Mouse (Mus musculus): Measurements from ENCODE around the gene Magix. TPM values are rescaled to one million over a fixed set of nuclear protein-coding genes. Genes with fewer than 3 reads are reported as not detected.

Magix gene
- polyA plus RNA-seq, 1 experiment from 2014 or later: not detected

DNA sequence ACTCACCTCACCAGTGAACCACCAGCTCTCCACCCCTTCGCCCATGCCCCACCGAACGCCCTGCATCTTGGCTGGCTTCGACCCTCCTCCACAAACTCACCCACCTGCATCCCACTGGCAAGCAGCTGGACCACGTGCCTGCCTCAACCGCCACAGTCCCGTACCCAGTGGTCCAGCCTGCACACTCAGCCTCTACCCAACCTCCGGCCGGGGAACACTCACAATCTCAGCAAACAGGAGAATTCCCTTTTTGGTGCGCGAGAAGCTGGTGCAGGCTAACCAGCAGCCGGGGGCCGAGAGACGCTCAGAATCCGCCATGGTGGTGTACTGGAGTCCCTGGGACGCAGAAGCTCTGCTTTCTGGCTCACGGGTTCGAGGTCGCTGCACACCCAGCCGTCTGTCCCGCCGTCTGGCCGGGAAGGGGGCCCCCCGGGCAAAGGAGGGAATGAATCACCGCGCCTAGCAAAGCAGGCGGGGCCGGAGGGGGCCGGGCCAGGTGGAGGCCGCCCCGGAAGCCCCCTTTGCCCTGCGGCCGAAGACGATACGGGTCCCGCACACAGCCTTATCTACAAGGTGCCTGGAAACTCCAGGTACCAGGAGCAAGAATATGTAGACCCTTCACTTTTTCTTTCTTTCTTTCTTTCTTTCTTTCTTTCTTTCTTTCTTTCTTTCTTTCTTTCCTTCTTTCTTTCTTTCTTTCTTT, 10.0 kb downstream of the Magix start, which contains the start of gene Plp2:
Gene Plp2, minus strand, starts transcription at position 470 of the 703 bp plus-strand sequence.
- no peaks in the 10 kb centered on the region for H3K27me3 ChIP-seq (replicated peaks; ENCODE audit: control insufficient read depth, insufficient read depth, low read length)
- no peaks in the 10 kb centered on the region for H3K36me3 ChIP-seq (ENCODE audit: control insufficient read depth, insufficient read depth, low read length)
- no peak within 1 kb of the TSS for H3K27ac ChIP-seq (ENCODE audit: low read depth, low read length)
- 12% methylated on average over 33 of the region's 36 CpGs for WGBS
- DNase-seq (ENCODE audit: low spot score) (peak; percentile 40), ATAC-seq (replicated peaks; ENCODE audit: low FRiP score) (peak; percentile 27)
- no peaks in the 10 kb centered on the region; the same call in 1 of the 2 replicates for H3K4me1 ChIP-seq (replicated peaks; ENCODE audit: control insufficient read depth, insufficient read depth, low read length)
- H3K9me3 ChIP-seq (ENCODE audit: control insufficient read depth, low read length): no peaks in the 10 kb centered on the region
- peak within 1 kb of the TSS; percentile 54 for H3K4me3 ChIP-seq (ENCODE audit: low read depth, low read length)
- peak within 1 kb of the TSS; percentile 59 for H3K9ac ChIP-seq (ENCODE audit: low read depth, low read length)
- H3K4me2 ChIP-seq: peak within 1 kb of the TSS; percentile 76

- peak overlapping the region; percentile 76 for H3K4me2 ChIP-seq
- H3K9me3 ChIP-seq (ENCODE audit: control insufficient read depth, low read length): no peaks in the 10 kb centered on the region
- H3K4me1 ChIP-seq (replicated peaks; ENCODE audit: control insufficient read depth, insufficient read depth, low read length): no peaks in the 10 kb centered on the region; the same call in 1 of the 2 replicates
- H3K27me3 ChIP-seq (replicated peaks; ENCODE audit: control insufficient read depth, insufficient read depth, low read length): no peaks in the 10 kb centered on the region
- peak overlapping the region; percentile 54 for H3K4me3 ChIP-seq (ENCODE audit: low read depth, low read length)
- no peaks in the 10 kb centered on the region for H3K36me3 ChIP-seq (ENCODE audit: control insufficient read depth, insufficient read depth, low read length)
- peak overlapping the region; percentile 59 for H3K9ac ChIP-seq (ENCODE audit: low read depth, low read length)
- WGBS: 19% methylated on average over 15 of the region's 19 CpGs
- DNase-seq (ENCODE audit: low spot score) (no peak), ATAC-seq (replicated peaks; ENCODE audit: low FRiP score) (peak; percentile 60)
- H3K27ac ChIP-seq (ENCODE audit: low read depth, low read length): no peak overlapping the region
These were observed 10.6 kb downstream of the Magix start for GRCm38 (mm10) chrX:7670390-7670881.

DNA sequence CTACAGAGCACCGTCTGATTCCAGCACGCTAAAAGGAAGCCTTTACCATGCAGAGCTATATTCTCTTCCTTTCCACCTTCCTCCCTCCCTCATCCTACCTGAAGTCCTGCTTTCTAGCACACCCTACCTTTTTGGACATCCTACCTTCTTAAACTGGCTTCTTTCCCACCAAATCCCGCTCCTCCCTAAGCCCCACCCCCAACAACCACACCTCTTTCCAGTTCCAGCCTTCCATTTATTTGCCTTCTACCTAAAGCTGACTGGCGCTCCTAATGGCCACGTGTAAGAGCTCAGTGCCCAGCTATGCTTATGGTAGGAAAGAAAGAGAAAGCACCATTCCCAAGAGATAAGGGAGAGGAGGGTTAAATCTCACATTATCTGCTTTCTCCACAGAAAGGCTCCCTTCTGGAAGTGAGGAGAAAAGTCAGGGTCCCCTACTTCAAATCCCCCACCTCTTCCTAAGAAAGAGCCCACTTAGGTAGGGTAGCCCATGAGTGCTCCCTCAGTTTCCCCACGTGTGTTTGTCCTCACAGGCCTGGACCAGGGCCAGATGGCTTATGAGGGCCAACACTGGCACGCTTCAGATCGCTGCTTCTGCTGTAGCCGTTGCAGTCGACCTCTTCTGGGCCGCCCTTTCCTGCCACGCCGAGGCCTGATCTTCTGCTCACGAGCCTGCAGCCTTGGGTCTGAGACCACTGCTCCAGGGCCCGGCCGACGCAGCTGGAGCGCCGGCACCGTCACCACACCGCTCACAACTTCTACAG, 15.1 kb downstream of the Magix start:
- ATAC-seq (replicated peaks; ENCODE audit: low FRiP score): no peak
- Histone ChIP-seq H3K9ac (ENCODE audit: low read depth, low read length) (no peak overlapping the region), H3K4me3 (ENCODE audit: low read depth, low read length) (no peak overlapping the region), H3K9me3 (ENCODE audit: control insufficient read depth, low read length) (no peaks in the 10 kb centered on the region), H3K4me1 (replicated peaks; ENCODE audit: control insufficient read depth, insufficient read depth, low read length) (no peaks in the 10 kb centered on the region), H3K4me2 (no peak overlapping the region), H3K27me3 (replicated peaks; ENCODE audit: control insufficient read depth, insufficient read depth, low read length) (no peaks in the 10 kb centered on the region), H3K27ac (ENCODE audit: low read depth, low read length) (no peak overlapping the region), H3K36me3 (ENCODE audit: control insufficient read depth, insufficient read depth, low read length) (no peaks in the 10 kb centered on the region)
- WGBS: 74% methylated on average over 21 of the region's 21 CpGs
- DNase-seq (ENCODE audit: low spot score): no peak

DNA sequence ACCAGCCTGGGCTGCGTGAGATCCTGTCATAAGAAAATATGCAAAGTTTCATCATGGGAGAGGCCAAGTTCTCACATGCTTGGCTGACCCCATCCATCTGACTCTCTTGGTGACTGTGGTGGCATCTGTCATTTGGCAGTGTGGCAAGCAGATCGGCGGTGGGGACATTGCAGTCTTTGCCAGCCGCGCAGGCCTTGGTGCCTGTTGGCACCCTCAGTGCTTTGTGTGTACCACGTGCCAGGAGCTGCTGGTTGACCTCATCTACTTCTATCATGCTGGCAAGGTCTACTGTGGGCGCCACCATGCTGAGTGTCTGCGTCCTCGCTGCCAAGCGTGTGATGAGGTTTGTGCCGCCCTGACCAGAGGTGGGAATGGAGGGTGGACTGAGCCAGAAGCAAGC, 16.3 kb downstream of the Magix start:
- no peak for DNase-seq (ENCODE audit: low spot score)
- no peak for ATAC-seq (replicated peaks; ENCODE audit: low FRiP score)
- Histone ChIP-seq H3K27ac (ENCODE audit: low read depth, low read length) (no peak overlapping the region), H3K36me3 (ENCODE audit: control insufficient read depth, insufficient read depth, low read length) (no peaks in the 10 kb centered on the region), H3K27me3 (replicated peaks; ENCODE audit: control insufficient read depth, insufficient read depth, low read length) (no peaks in the 10 kb centered on the region), H3K9ac (ENCODE audit: low read depth, low read length) (no peak overlapping the region), H3K4me2 (no peak overlapping the region), H3K4me3 (ENCODE audit: low read depth, low read length) (no peak overlapping the region), H3K9me3 (ENCODE audit: control insufficient read depth, low read length) (no peaks in the 10 kb centered on the region), H3K4me1 (replicated peaks; ENCODE audit: control insufficient read depth, insufficient read depth, low read length) (no peaks in the 10 kb centered on the region)
- WGBS: 94% methylated on average over 11 of the region's 11 CpGs

DNA sequence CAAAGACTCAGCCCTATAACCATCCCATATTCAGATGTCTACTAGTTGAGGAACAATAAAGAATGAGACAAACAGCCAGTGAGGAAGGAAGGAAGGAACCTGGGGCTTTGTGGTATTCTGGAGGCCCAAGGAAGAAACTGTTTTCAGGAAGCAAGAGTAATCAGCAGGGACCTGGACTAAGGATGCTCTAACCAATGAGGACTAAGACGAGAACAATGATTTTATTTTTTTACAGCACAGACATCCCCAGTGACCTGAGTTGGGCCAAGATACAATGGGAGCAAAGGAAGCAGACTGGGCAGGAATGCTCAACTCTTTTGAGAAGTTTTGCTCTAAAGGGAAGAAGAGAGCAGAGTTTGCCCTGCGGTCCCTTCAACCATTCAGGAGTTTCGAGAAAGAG, 18.1 kb downstream of the Magix start:
- ATAC-seq (replicated peaks; ENCODE audit: low FRiP score) (no peak), DNase-seq (ENCODE audit: low spot score) (no peak)
- Histone ChIP-seq H3K9me3 (ENCODE audit: control insufficient read depth, low read length) (no peaks in the 10 kb centered on the region), H3K4me1 (replicated peaks; ENCODE audit: control insufficient read depth, insufficient read depth, low read length) (0 out of 2 replicates have a peak, but pooled peaks cover 2% of the 10 kb centered on the region), H3K27ac (ENCODE audit: low read depth, low read length) (no peak overlapping the region), H3K4me2 (no peak overlapping the region), H3K27me3 (replicated peaks; ENCODE audit: control insufficient read depth, insufficient read depth, low read length) (no peaks in the 10 kb centered on the region), H3K36me3 (ENCODE audit: control insufficient read depth, insufficient read depth, low read length) (no peaks in the 10 kb centered on the region), H3K4me3 (ENCODE audit: low read depth, low read length) (no peak overlapping the region), H3K9ac (ENCODE audit: low read depth, low read length) (no peak overlapping the region)
- WGBS: 75% methylated on average over 3 of the region's 3 CpGs

GRCm38 (mm10) chrX:7661086-7661485, 20.0 kb downstream of the Magix start:
- H3K27me3 ChIP-seq (replicated peaks; ENCODE audit: control insufficient read depth, insufficient read depth, low read length): no peaks in the 10 kb centered on the region
- no peak for DNase-seq (ENCODE audit: low spot score)
- no peak overlapping the region for H3K9ac ChIP-seq (ENCODE audit: low read depth, low read length)
- no peak overlapping the region for H3K27ac ChIP-seq (ENCODE audit: low read depth, low read length)
- H3K36me3 ChIP-seq (ENCODE audit: control insufficient read depth, insufficient read depth, low read length): no peaks in the 10 kb centered on the region
- 74% methylated on average over 4 of the region's 4 CpGs for WGBS
- no peak overlapping the region for H3K4me3 ChIP-seq (ENCODE audit: low read depth, low read length)
- no peak for ATAC-seq (replicated peaks; ENCODE audit: low FRiP score)
- no peak overlapping the region for H3K4me2 ChIP-seq
- H3K9me3 ChIP-seq (ENCODE audit: control insufficient read depth, low read length): no peaks in the 10 kb centered on the region
- 0 out of 2 replicates have a peak, but pooled peaks cover 3% of the 10 kb centered on the region for H3K4me1 ChIP-seq (replicated peaks; ENCODE audit: control insufficient read depth, insufficient read depth, low read length)

- Histone ChIP-seq H3K9ac (ENCODE audit: low read depth, low read length) (no peak overlapping the region), H3K4me3 (ENCODE audit: low read depth, low read length) (no peak overlapping the region), H3K36me3 (ENCODE audit: control insufficient read depth, insufficient read depth, low read length) (no peaks in the 10 kb centered on the region), H3K4me1 (replicated peaks; ENCODE audit: control insufficient read depth, insufficient read depth, low read length) (0 out of 2 replicates have a peak, but pooled peaks cover 3% of the 10 kb centered on the region), H3K9me3 (ENCODE audit: control insufficient read depth, low read length) (no peaks in the 10 kb centered on the region), H3K27ac (ENCODE audit: low read depth, low read length) (no peak overlapping the region), H3K27me3 (replicated peaks; ENCODE audit: control insufficient read depth, insufficient read depth, low read length) (no peaks in the 10 kb centered on the region), H3K4me2 (peak overlapping the region; percentile 68)
- DNase-seq (ENCODE audit: low spot score): no peak
- 59% methylated on average over 11 of the region's 11 CpGs for WGBS
- no peak for ATAC-seq (replicated peaks; ENCODE audit: low FRiP score)
These were observed 22.1 kb downstream of the Magix start for GRCm38 (mm10) chrX:7658785-7659589.

Data from liver, embryonic 11.5 days (tissue).